ENCODE assay signal across 8 mouse cellular contexts in genomic region chr11:52231606-52232541, GRCm38 (mm10). TPM values are rescaled to one million over a fixed set of nuclear protein-coding genes. Genes with fewer than 3 reads are reported as not detected.
A peak's percentile ranks its signal among the peaks of the same experiment; 100 is the strongest.
DNase-seq lines count a peak whose midpoint lies in the region; ATAC-seq and TF ChIP-seq lines count a peak whose summit lies in the region.

Gene Skp1a (plus strand): TSS chr11:52231995.

- no peak for TF ChIP-seq CTCF in Patski (IDR thresholded peaks at IDR 0.05)

- H3K27me3 ChIP-seq in Patski = no peaks in the 10 kb centered on the region
- no peaks in the 10 kb centered on the region for H3K27me3 ChIP-seq in hindbrain, embryonic 15.5 days

- DNase-seq in Patski (ENCODE audit: low read depth, low spot score) = peak; percentile 50
- peak; percentile 97 to 98 for DNase-seq in cerebellum, postnatal 25 days
- DNase-seq in frontal cortex, postnatal 36 days (ENCODE audit: low spot score in 2 of 2) = peak; percentile 91 to 93
- peak; percentile 84 for DNase-seq in left cerebral cortex, adult 11 months (ENCODE audit: low spot score)
- peak; percentile 94 to 96 for DNase-seq in lung, postnatal 4 days
- peak; percentile 89 for DNase-seq in retina, postnatal 7 days (ENCODE audit: low read depth, low spot score)
- peak; percentile 97 for DNase-seq in urinary bladder, adult 2 months (ENCODE audit: low spot score)

- H3K27ac ChIP-seq in hindbrain, embryonic 15.5 days (replicated peaks) = peak within 1 kb of the TSS; percentile 100

- peak; percentile 64 for ATAC-seq in Patski
- ATAC-seq in hindbrain, embryonic 15.5 days (ENCODE audit: low FRiP score, low read depth) = peak; percentile 94

- peak within 1 kb of the TSS; percentile 60 for H3K4me3 ChIP-seq in hindbrain, embryonic 15.5 days

- peak within 1 kb of the TSS; percentile 79 for H3K9ac ChIP-seq in hindbrain, embryonic 15.5 days

- H3K9me3 ChIP-seq in hindbrain, embryonic 15.5 days = no peaks in the 10 kb centered on the region

- no peaks in the 10 kb centered on the region for H3K36me3 ChIP-seq in hindbrain, embryonic 15.5 days

- in situ Hi-C loops in Patski (cut with MboI; ENCODE audit: low pct_unique_long_range_greater_than_20kb) = no loop called here

- CTCF ChIA-PET in Patski (lab: Charles Lee) = interaction anchor here (1.4 to 1.9 kb wide), 2 partner anchors 11 kb away, joined by 4 read pairs; no protein-coding TSS in a partner anchor

- peaks cover 29% of the 10 kb centered on the region for H3K4me1 ChIP-seq in hindbrain, embryonic 15.5 days (replicated peaks)

- peak within 1 kb of the TSS; percentile 65 for H3K4me2 ChIP-seq in hindbrain, embryonic 15.5 days

- POLR2A ChIA-PET in Patski (lab: Charles Lee) = no interaction called here

- 0% methylated on average over 87 of the region's 87 CpGs for WGBS in hindbrain, embryonic 15.5 days

RNA-seq across cellular contexts. Expression of gene Skp1a, which starts in this region (rescaled TPM):
- polyA plus RNA-seq in Patski (2021) = 485 TPM
- 975 and 989 TPM in 2 replicates for polyA plus RNA-seq in hindbrain, embryonic 15.5 days (2015; fragmentation: Nextera tagmentation; extraction: Ambion mirVana)
- 206 and 212 TPM in 2 replicates for polyA plus RNA-seq in urinary bladder, adult 2 months (2012; rRNA removed)

Comparison
In these comparisons a context has a peak if more than half of its experiments do, and no peak if none do; other contexts are left out.
1. Peak in every context shown above with its lines: DNase-seq, ATAC-seq, H3K4me3 ChIP-seq and H3K27ac ChIP-seq.